Mouse (Mus musculus): ENCODE data around the gene Rnase2a. TPM values are rescaled to one million over a fixed set of nuclear protein-coding genes. Genes with fewer than 3 reads are reported as not detected.
"Not testable (repeated sequence)": the region's sequence is repeated elsewhere in the genome, so short reads cannot be mapped to it uniquely, and the experiment has no call there.

The Rnase2a gene
- not detected in 2 replicates for total RNA-seq (2017)

GRCm38 (mm10) chr14:51256041-51256440 is at the start of gene Rnase2a:
Gene Rnase2a (minus strand): TSS chr14:51256112.
- no peak for ATAC-seq (replicated peaks in 1 of 2; ENCODE audit: insufficient read depth in 1 of 2, low FRiP score in 2 of 2, low TSS enrichment in 1 of 2, low read depth in 1 of 2, poor library complexity in 2 of 2, severe bottlenecking in 2 of 2)

- ATAC-seq (replicated peaks in 1 of 2; ENCODE audit: insufficient read depth in 1 of 2, low FRiP score in 2 of 2, low TSS enrichment in 1 of 2, low read depth in 1 of 2, poor library complexity in 2 of 2, severe bottlenecking in 2 of 2), result no peak; a peak in 1 of 4 replicates
Observed at GRCm38 (mm10) chr14:51291505-51291904, 35.6 kb upstream of the Rnase2a start.

GRCm38 (mm10) chr14:51278515-51278914 is 22.6 kb upstream of the Rnase2a start:
- not testable (repeated sequence) for ATAC-seq (replicated peaks in 1 of 2; ENCODE audit: insufficient read depth in 1 of 2, low FRiP score in 2 of 2, low TSS enrichment in 1 of 2, low read depth in 1 of 2, poor library complexity in 2 of 2, severe bottlenecking in 2 of 2)

GRCm38 (mm10) chr14:51268677-51269076 is 12.8 kb upstream of the Rnase2a start:
- ATAC-seq (replicated peaks in 1 of 2; ENCODE audit: insufficient read depth in 1 of 2, low FRiP score in 2 of 2, low TSS enrichment in 1 of 2, low read depth in 1 of 2, poor library complexity in 2 of 2, severe bottlenecking in 2 of 2), result no peak

GRCm38 (mm10) chr14:51266113-51266512 is 10.2 kb upstream of the Rnase2a start:
- peak; percentile 94 to 95 for ATAC-seq (replicated peaks in 1 of 2; ENCODE audit: insufficient read depth in 1 of 2, low FRiP score in 2 of 2, low TSS enrichment in 1 of 2, low read depth in 1 of 2, poor library complexity in 2 of 2, severe bottlenecking in 2 of 2)

GRCm38 (mm10) chr14:51265667-51266066 is 9.8 kb upstream of the Rnase2a start:
- ATAC-seq (replicated peaks in 1 of 2; ENCODE audit: insufficient read depth in 1 of 2, low FRiP score in 2 of 2, low TSS enrichment in 1 of 2, low read depth in 1 of 2, poor library complexity in 2 of 2, severe bottlenecking in 2 of 2), result no peak

GRCm38 (mm10) chr14:51262397-51262796 is 6.5 kb upstream of the Rnase2a start:
- ATAC-seq (replicated peaks in 1 of 2; ENCODE audit: insufficient read depth in 1 of 2, low FRiP score in 2 of 2, low TSS enrichment in 1 of 2, low read depth in 1 of 2, poor library complexity in 2 of 2, severe bottlenecking in 2 of 2), result no peak

- ATAC-seq (replicated peaks in 1 of 2; ENCODE audit: insufficient read depth in 1 of 2, low FRiP score in 2 of 2, low TSS enrichment in 1 of 2, low read depth in 1 of 2, poor library complexity in 2 of 2, severe bottlenecking in 2 of 2), result no peak
Observed at GRCm38 (mm10) chr14:51259741-51260140, 3.8 kb upstream of the Rnase2a start.

- no peak for ATAC-seq (replicated peaks in 1 of 2; ENCODE audit: insufficient read depth in 1 of 2, low FRiP score in 2 of 2, low TSS enrichment in 1 of 2, low read depth in 1 of 2, poor library complexity in 2 of 2, severe bottlenecking in 2 of 2)
Observed at GRCm38 (mm10) chr14:51253569-51253968, 2.3 kb downstream of the Rnase2a start.

GRCm38 (mm10) chr14:51252206-51252605 is 3.7 kb downstream of the Rnase2a start:
- ATAC-seq (replicated peaks in 1 of 2; ENCODE audit: insufficient read depth in 1 of 2, low FRiP score in 2 of 2, low TSS enrichment in 1 of 2, low read depth in 1 of 2, poor library complexity in 2 of 2, severe bottlenecking in 2 of 2), result 0 out of 4 replicates have a peak, but pooled peaks of 1 of the 2 experiments have one; percentile 7

GRCm38 (mm10) chr14:51250348-51250747 is 5.6 kb downstream of the Rnase2a start:
- ATAC-seq (replicated peaks in 1 of 2; ENCODE audit: insufficient read depth in 1 of 2, low FRiP score in 2 of 2, low TSS enrichment in 1 of 2, low read depth in 1 of 2, poor library complexity in 2 of 2, severe bottlenecking in 2 of 2), result no peak

GRCm38 (mm10) chr14:51247736-51248135 is 8.2 kb downstream of the Rnase2a start:
- ATAC-seq (replicated peaks in 1 of 2; ENCODE audit: insufficient read depth in 1 of 2, low FRiP score in 2 of 2, low TSS enrichment in 1 of 2, low read depth in 1 of 2, poor library complexity in 2 of 2, severe bottlenecking in 2 of 2), result no peak

GRCm38 (mm10) chr14:51240899-51241298 is 15.0 kb downstream of the Rnase2a start:
- peak; percentile 69 to 74; a peak in 3 of 4 replicates for ATAC-seq (replicated peaks in 1 of 2; ENCODE audit: insufficient read depth in 1 of 2, low FRiP score in 2 of 2, low TSS enrichment in 1 of 2, low read depth in 1 of 2, poor library complexity in 2 of 2, severe bottlenecking in 2 of 2)

GRCm38 (mm10) chr14:51237488-51237887 is 18.4 kb downstream of the Rnase2a start:
- peak; percentile 32 to 62; a peak in 2 of 4 replicates for ATAC-seq (replicated peaks in 1 of 2; ENCODE audit: insufficient read depth in 1 of 2, low FRiP score in 2 of 2, low TSS enrichment in 1 of 2, low read depth in 1 of 2, poor library complexity in 2 of 2, severe bottlenecking in 2 of 2)

GRCm38 (mm10) chr14:51229657-51230056 is 26.3 kb downstream of the Rnase2a start:
- ATAC-seq (replicated peaks in 1 of 2; ENCODE audit: insufficient read depth in 1 of 2, low FRiP score in 2 of 2, low TSS enrichment in 1 of 2, low read depth in 1 of 2, poor library complexity in 2 of 2, severe bottlenecking in 2 of 2), result peak; percentile 37 to 39; a peak in 2 of 4 replicates

GRCm38 (mm10) chr14:51220075-51220474 is 35.8 kb downstream of the Rnase2a start:
- not testable (repeated sequence) for ATAC-seq (replicated peaks in 1 of 2; ENCODE audit: insufficient read depth in 1 of 2, low FRiP score in 2 of 2, low TSS enrichment in 1 of 2, low read depth in 1 of 2, poor library complexity in 2 of 2, severe bottlenecking in 2 of 2)

All from hematopoietic stem cell, adult 5-6 weeks (primary cell).